Mouse (Mus musculus) MN1 (cell line): ENCODE measurements at regions not wholly inside any gene's neighbourhood (a gene's known extent, or its start where the extent isn't known, plus 50 kb on each side); places are given as distances from the start of the nearest gene placed in this dataset.

Source experiments
- DNase-seq: peaks from one replicate; pipeline ENCODE4 v3.0.0-alpha.2; 2016; ENCODE audit warnings: low spot score

DNA sequence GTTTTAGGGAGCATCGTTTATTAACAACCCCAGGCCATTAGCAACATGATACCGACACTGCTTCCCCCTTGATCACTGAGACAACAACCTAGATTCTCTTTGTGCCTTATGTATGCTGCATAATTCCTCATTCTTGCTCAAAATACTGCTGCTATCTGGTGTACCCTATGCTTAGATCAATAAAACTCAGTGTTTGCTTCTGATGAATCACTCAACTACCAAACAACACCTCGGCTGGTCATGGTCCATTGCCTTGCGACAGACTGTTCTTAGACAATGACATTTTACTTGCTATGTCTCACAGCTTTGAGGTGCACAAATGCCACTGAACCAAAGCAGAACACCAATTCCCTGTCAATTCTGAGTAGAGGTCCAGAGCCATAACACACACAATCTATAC lies 72.3 kb upstream of the Trh start:
- DNase-seq: no peak

DNA sequence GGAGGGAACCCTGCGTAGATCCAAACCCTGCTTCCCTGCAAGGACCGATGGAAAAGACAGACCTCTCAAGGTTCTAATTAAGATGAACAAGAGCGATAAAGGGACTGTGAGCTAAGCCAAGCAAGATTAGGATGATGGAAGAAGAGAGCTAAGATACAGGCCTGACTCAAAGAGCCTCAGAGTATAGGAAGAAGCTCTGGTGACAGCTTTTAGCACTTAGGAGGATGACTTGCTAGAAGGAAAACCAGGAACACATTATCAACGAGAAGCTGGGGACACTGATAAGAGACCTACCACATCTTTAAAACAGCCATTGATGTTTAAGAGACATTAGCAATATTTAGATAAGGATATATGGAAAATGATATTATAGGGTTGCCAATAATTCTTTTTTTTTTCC lies 59.7 kb upstream of the Trh start:
- DNase-seq: peak; percentile 43

GRCm38 (mm10) chr6:92303266-92303665 lies 58.8 kb upstream of the Trh start:
- no peak for DNase-seq
